Mouse (Mus musculus) midbrain, embryonic 12.5 days (tissue): ENCODE measurements around the gene Ttc16. TPM values are rescaled to one million over a fixed set of nuclear protein-coding genes. Genes with fewer than 3 reads are reported as not detected.

Experiments
- ATAC-seq: fragments of 200-750 bp; cut with Nextera tagmentation; 2 replicates; pipeline ENCODE4 v1.8.0; 2017; ENCODE audit warnings: low read depth, moderate TSS enrichment, moderate library complexity; ENCODE audit not compliant: low FRiP score
- H3K27ac ChIP-seq: fragments of 300-500 bp; sonication (generic); replicated peaks from 2 replicates; pipeline ENCODE4 v1.5.1; 2016; ENCODE audit warnings: mild to moderate bottlenecking
- H3K27me3 ChIP-seq: fragments of 300-500 bp; sonication (generic); 2 replicates; pipeline ENCODE4 v1.6.1; 2016; ENCODE audit warnings: mild to moderate bottlenecking
- H3K36me3 ChIP-seq: fragments of 300-500 bp; sonication (generic); 2 replicates; pipeline ENCODE4 v1.6.1; 2016
- H3K4me1 ChIP-seq: fragments of 300-500 bp; sonication (generic); 2 replicates; pipeline ENCODE4 v1.6.1; 2016
- H3K4me2 ChIP-seq: fragments of 300-500 bp; sonication (generic); replicated peaks from 2 replicates; pipeline ENCODE4 v1.6.1; 2016; ENCODE audit warnings: mild to moderate bottlenecking, moderate library complexity
- H3K4me3 ChIP-seq: fragments of 300-500 bp; sonication (generic); 2 replicates; pipeline ENCODE4 v1.5.1; 2016; ENCODE audit warnings: mild to moderate bottlenecking
- H3K9ac ChIP-seq: fragments of 300-500 bp; sonication (generic); replicated peaks from 2 replicates; pipeline ENCODE4 v1.6.1; 2016; ENCODE audit warnings: mild to moderate bottlenecking, moderate library complexity
- H3K9me3 ChIP-seq: fragments of 300-500 bp; sonication (generic); 2 replicates; pipeline ENCODE4 v1.6.1; 2016; ENCODE audit warnings: mild to moderate bottlenecking
- WGBS: fragments of 180-500 bp; shearing (Covaris S2); methylation state at CpG from one replicate; pipeline ENCODE4 v1.1.7; 2016; 5-methylcytosine and 5-hydroxymethylcytosine counted together
- polyA plus RNA-seq: library from polyadenylated mRNA; unstranded; fragments of >200 nt; fragmentation: Nextera tagmentation; extraction: Ambion mirVana; gene quantifications from 2 replicates; pipeline ENCODE4 v1.2.1, GENCODE M21; 2016

The Ttc16 gene
- 0.20 and 0.43 TPM in 2 replicates for polyA plus RNA-seq

- 1% methylated on average over 46 of the region's 46 CpGs for WGBS
- H3K9me3 ChIP-seq: no peaks in the 10 kb centered on the region
- no peaks in the 10 kb centered on the region for H3K36me3 ChIP-seq
- peak within 1 kb of the TSS; percentile 52 for H3K9ac ChIP-seq
- H3K4me3 ChIP-seq: peak within 1 kb of the TSS; percentile 70
- H3K27ac ChIP-seq: 0 out of 2 replicates have a peak within 1 kb of the TSS, but pooled peaks have one; percentile 30
- H3K4me2 ChIP-seq: peak within 1 kb of the TSS; percentile 65
- peaks cover 18% of the 10 kb centered on the region for H3K4me1 ChIP-seq
- peak; percentile 98 for ATAC-seq
- peaks cover 32% of the 10 kb centered on the region; the same call in 1 of the 2 replicates for H3K27me3 ChIP-seq
These were observed at the start of gene Ttc16, which contains the start of gene Ptrh1 for GRCm38 (mm10) chr2:32775359-32776074. Gene Ttc16 (minus strand): TSS chr2:32775633. Gene Ptrh1 (plus strand): TSS chr2:32775786.

- H3K4me2 ChIP-seq: no peak overlapping the region
- 88% methylated on average over 1 of the region's 1 CpGs for WGBS
- 0 out of 2 replicates have a peak, but pooled peaks cover 2% of the 10 kb centered on the region for H3K36me3 ChIP-seq
- H3K9ac ChIP-seq: no peak overlapping the region
- ATAC-seq: no peak
- no peaks in the 10 kb centered on the region for H3K9me3 ChIP-seq
- peak overlapping the region; percentile 70 for H3K27ac ChIP-seq
- H3K27me3 ChIP-seq: no peaks in the 10 kb centered on the region
- peaks cover 16% of the 10 kb centered on the region for H3K4me1 ChIP-seq
- no peak overlapping the region for H3K4me3 ChIP-seq
These were observed 49.3 kb upstream of the Ttc16 start for GRCm38 (mm10) chr2:32824778-32825177.

GRCm38 (mm10) chr2:32824181-32824580, 48.7 kb upstream of the Ttc16 start:
- Histone ChIP-seq H3K4me1 (peaks cover 16% of the 10 kb centered on the region), H3K27ac (peak overlapping the region; percentile 70), H3K9ac (no peak overlapping the region), H3K36me3 (0 out of 2 replicates have a peak, but pooled peaks cover 7% of the 10 kb centered on the region), H3K4me3 (no peak overlapping the region), H3K27me3 (no peaks in the 10 kb centered on the region), H3K4me2 (no peak overlapping the region), H3K9me3 (no peaks in the 10 kb centered on the region)
- no peak for ATAC-seq
- 26% methylated on average over 8 of the region's 8 CpGs for WGBS

- no peaks in the 10 kb centered on the region for H3K27me3 ChIP-seq
- 0 out of 2 replicates have a peak, but pooled peaks cover 7% of the 10 kb centered on the region for H3K36me3 ChIP-seq
- peak overlapping the region; percentile 70 for H3K27ac ChIP-seq
- H3K4me2 ChIP-seq: no peak overlapping the region
- H3K4me3 ChIP-seq: no peak overlapping the region
- ATAC-seq: no peak
- peaks cover 16% of the 10 kb centered on the region for H3K4me1 ChIP-seq
- no peaks in the 10 kb centered on the region for H3K9me3 ChIP-seq
- 65% methylated on average over 8 of the region's 8 CpGs for WGBS
- H3K9ac ChIP-seq: no peak overlapping the region
These were observed 48.2 kb upstream of the Ttc16 start for GRCm38 (mm10) chr2:32823579-32824154.

- 62% methylated on average over 11 of the region's 11 CpGs for WGBS
- ATAC-seq: no peak
- Histone ChIP-seq H3K4me2 (no peak overlapping the region), H3K9me3 (no peaks in the 10 kb centered on the region), H3K27me3 (no peaks in the 10 kb centered on the region), H3K9ac (no peak overlapping the region), H3K4me3 (no peak overlapping the region), H3K36me3 (peaks cover 8% of the 10 kb centered on the region; the same call in 1 of the 2 replicates), H3K27ac (peak overlapping the region; percentile 70; the same call in 1 of the 2 replicates), H3K4me1 (peaks cover 16% of the 10 kb centered on the region)
These were observed 47.7 kb upstream of the Ttc16 start for GRCm38 (mm10) chr2:32823153-32823552.

GRCm38 (mm10) chr2:32822643-32823042, 47.2 kb upstream of the Ttc16 start:
- Histone ChIP-seq H3K4me2 (no peak overlapping the region), H3K9ac (no peak overlapping the region), H3K9me3 (no peaks in the 10 kb centered on the region), H3K27ac (no peak overlapping the region), H3K36me3 (peaks cover 13% of the 10 kb centered on the region; the same call in 1 of the 2 replicates), H3K4me1 (peaks cover 16% of the 10 kb centered on the region), H3K27me3 (no peaks in the 10 kb centered on the region), H3K4me3 (no peak overlapping the region)
- 87% methylated on average over 6 of the region's 6 CpGs for WGBS
- no peak for ATAC-seq

GRCm38 (mm10) chr2:32821041-32821802, 45.8 kb upstream of the Ttc16 start:
- Histone ChIP-seq H3K36me3 (peaks cover 17% of the 10 kb centered on the region; the same call in 1 of the 2 replicates), H3K27ac (no peak overlapping the region), H3K27me3 (no peaks in the 10 kb centered on the region), H3K9me3 (no peaks in the 10 kb centered on the region), H3K4me1 (peaks cover 16% of the 10 kb centered on the region), H3K4me3 (no peak overlapping the region), H3K9ac (no peak overlapping the region), H3K4me2 (no peak overlapping the region)
- no peak for ATAC-seq
- 78% methylated on average over 11 of the region's 11 CpGs for WGBS

- 97% methylated on average over 5 of the region's 5 CpGs for WGBS
- H3K4me3 ChIP-seq: no peak overlapping the region
- peaks cover 3% of the 10 kb centered on the region; the same call in 1 of the 2 replicates for H3K4me1 ChIP-seq
- no peaks in the 10 kb centered on the region for H3K9me3 ChIP-seq
- ATAC-seq: no peak
- no peaks in the 10 kb centered on the region for H3K27me3 ChIP-seq
- H3K4me2 ChIP-seq: no peak overlapping the region
- H3K9ac ChIP-seq: no peak overlapping the region
- peaks cover 37% of the 10 kb centered on the region for H3K36me3 ChIP-seq
- no peak overlapping the region for H3K27ac ChIP-seq
These were observed 42.8 kb upstream of the Ttc16 start for GRCm38 (mm10) chr2:32818208-32818607.

- H3K4me3 ChIP-seq: no peak overlapping the region
- WGBS: 60% methylated on average over 7 of the region's 7 CpGs
- H3K27ac ChIP-seq: peak overlapping the region; percentile 4; the same call in 1 of the 2 replicates
- H3K27me3 ChIP-seq: no peaks in the 10 kb centered on the region
- no peak for ATAC-seq
- no peak overlapping the region for H3K4me2 ChIP-seq
- no peaks in the 10 kb centered on the region for H3K9me3 ChIP-seq
- H3K36me3 ChIP-seq: peaks cover 43% of the 10 kb centered on the region
- H3K4me1 ChIP-seq: no peaks in the 10 kb centered on the region
- H3K9ac ChIP-seq: no peak overlapping the region
These were observed 42.2 kb upstream of the Ttc16 start for GRCm38 (mm10) chr2:32817589-32817988.

- Histone ChIP-seq H3K27ac (peak overlapping the region; percentile 4; the same call in 1 of the 2 replicates), H3K4me1 (no peaks in the 10 kb centered on the region), H3K27me3 (no peaks in the 10 kb centered on the region), H3K36me3 (peaks cover 44% of the 10 kb centered on the region), H3K9me3 (no peaks in the 10 kb centered on the region), H3K9ac (no peak overlapping the region), H3K4me3 (no peak overlapping the region), H3K4me2 (no peak overlapping the region)
- ATAC-seq: no peak
- WGBS: 78% methylated on average over 17 of the region's 17 CpGs
These were observed 41.6 kb upstream of the Ttc16 start for GRCm38 (mm10) chr2:32816946-32817581.

GRCm38 (mm10) chr2:32816497-32816896, 41.1 kb upstream of the Ttc16 start:
- no peaks in the 10 kb centered on the region for H3K27me3 ChIP-seq
- no peak overlapping the region for H3K4me2 ChIP-seq
- H3K9me3 ChIP-seq: no peaks in the 10 kb centered on the region
- no peak overlapping the region for H3K9ac ChIP-seq
- H3K27ac ChIP-seq: peak overlapping the region; percentile 7; the same call in 1 of the 2 replicates
- peaks cover 49% of the 10 kb centered on the region for H3K36me3 ChIP-seq
- no peak for ATAC-seq
- H3K4me3 ChIP-seq: no peak overlapping the region
- WGBS: 94% methylated on average over 2 of the region's 2 CpGs
- no peaks in the 10 kb centered on the region for H3K4me1 ChIP-seq
